Mouse (Mus musculus): ENCODE measurements at regions not wholly inside any gene's neighbourhood (a gene's known extent, or its start where the extent isn't known, plus 50 kb on each side); places are given as distances from the start of the nearest gene placed in this dataset.

DNA sequence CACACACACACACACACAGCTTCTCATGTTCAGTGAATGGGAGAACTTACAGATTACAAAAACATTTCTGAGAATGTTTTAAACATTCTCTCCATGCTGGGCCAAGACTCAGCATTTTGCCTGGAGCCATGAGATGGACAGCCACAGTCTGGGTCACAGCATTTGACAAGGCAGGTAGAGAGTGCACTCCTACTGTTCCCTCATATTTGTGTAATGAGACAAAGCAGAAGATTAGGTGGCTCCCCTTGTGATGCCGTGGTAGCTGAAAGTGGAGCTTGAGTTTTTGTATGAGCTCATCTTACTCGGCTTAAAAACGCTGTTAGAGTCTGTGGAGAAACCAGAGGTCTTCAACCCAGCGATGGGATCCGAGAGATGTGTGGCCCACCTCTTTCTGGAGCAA, 65.3 kb upstream of the Dlg1 start:
- no peak for TF ChIP-seq CTCF (IDR thresholded peaks at IDR 0.05; ENCODE audit: extremely low read depth, insufficient read depth, insufficient read length, insufficient replicate concordance)
- no peak for TF ChIP-seq POLR2A (IDR thresholded peaks at IDR 0.05; ENCODE audit: low read depth, low read length)
